Mouse (Mus musculus): ENCODE measurements around the gene Tekt1. TPM values are rescaled to one million over a fixed set of nuclear protein-coding genes. Genes with fewer than 3 reads are reported as not detected.

The Tekt1 gene
- polyA plus RNA-seq, 1 experiment from 2014 or later = 0.19 TPM

DNA sequence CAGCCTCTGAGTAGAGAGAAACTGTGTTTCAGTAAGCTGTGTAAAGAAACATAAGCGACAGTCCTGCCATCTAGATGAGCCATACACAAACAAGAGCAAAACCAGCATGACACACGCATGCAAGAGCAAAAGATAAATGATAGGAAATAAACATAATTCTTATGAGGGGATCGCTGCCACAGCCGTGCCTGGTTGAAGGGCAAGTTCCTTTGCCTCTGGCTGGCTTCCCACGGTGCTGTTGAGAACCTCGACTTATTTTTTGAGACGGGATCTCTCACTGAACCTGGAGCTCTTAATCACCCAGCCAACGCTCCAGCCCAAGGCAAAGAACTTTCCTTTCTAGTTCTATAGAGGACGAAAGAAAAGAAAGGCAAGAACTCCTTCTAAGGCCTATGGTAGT is 3.9 kb upstream of the Tekt1 start:
- peaks cover 5 to 9% of the 10 kb centered on the region in 2 experiments for H3K4me1 ChIP-seq (ENCODE audit: control insufficient read depth in 2 of 2, insufficient read depth in 2 of 2, low read length in 2 of 2)
- no peak for ATAC-seq (ENCODE audit: insufficient number of reproducible peaks, insufficient read depth, low FRiP score, low read depth)
- H3K4me2 ChIP-seq (ENCODE audit: low read length) = no peak overlapping the region
- H3K27me3 ChIP-seq (ENCODE audit: control insufficient read depth, insufficient read depth, low read length) = no peaks in the 10 kb centered on the region
- H3K9ac ChIP-seq (ENCODE audit: low read length) = no peak overlapping the region
- WGBS = 86% methylated on average over 9 of the region's 9 CpGs
- H3K36me3 ChIP-seq (ENCODE audit: control insufficient read depth, insufficient read depth, low read length) = no peaks in the 10 kb centered on the region
- no peaks in the 10 kb centered on the region for H3K9me3 ChIP-seq (ENCODE audit: control insufficient read depth, low read length)
- H3K4me3 ChIP-seq (ENCODE audit: control insufficient read depth in 1 of 2, insufficient read depth in 1 of 2, low read depth in 1 of 2, low read length in 2 of 2) = no peak overlapping the region
- no peak overlapping the region for H3K27ac ChIP-seq (replicated peaks in 1 of 2; ENCODE audit: control insufficient read depth in 1 of 2, insufficient read depth in 1 of 2, low read depth in 2 of 2, low read length in 2 of 2)

DNA sequence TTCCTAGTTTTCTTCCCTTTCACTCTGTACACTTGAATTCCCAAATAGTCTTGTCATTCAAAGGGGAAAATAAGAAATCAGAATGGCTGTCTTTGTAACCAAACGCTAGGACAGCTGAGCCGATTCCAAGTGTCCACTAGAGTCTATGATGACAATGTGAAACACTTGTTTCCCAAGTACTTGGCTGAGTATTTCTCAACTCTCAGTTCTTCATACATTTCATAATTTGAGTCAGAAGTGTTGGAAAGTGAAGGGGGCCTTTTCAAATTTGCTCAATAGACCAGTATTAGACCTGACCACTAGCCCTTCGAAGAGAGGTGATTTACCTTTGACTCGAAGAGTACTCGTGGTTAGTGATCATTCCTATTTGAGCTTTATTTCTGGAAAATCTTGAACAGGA is 2.3 kb upstream of the Tekt1 start:
- Histone ChIP-seq H3K27ac (replicated peaks in 1 of 2; ENCODE audit: control insufficient read depth in 1 of 2, insufficient read depth in 1 of 2, low read depth in 2 of 2, low read length in 2 of 2) (no peak overlapping the region), H3K36me3 (ENCODE audit: control insufficient read depth, insufficient read depth, low read length) (no peaks in the 10 kb centered on the region), H3K4me1 (ENCODE audit: control insufficient read depth in 2 of 2, insufficient read depth in 2 of 2, low read length in 2 of 2) (peaks cover 0 to 9% of the 10 kb centered on the region in 2 experiments; a peak in 3 of 4 replicates), H3K27me3 (ENCODE audit: control insufficient read depth, insufficient read depth, low read length) (no peaks in the 10 kb centered on the region), H3K4me3 (ENCODE audit: control insufficient read depth in 1 of 2, insufficient read depth in 1 of 2, low read depth in 1 of 2, low read length in 2 of 2) (no peak overlapping the region), H3K9me3 (ENCODE audit: control insufficient read depth, low read length) (no peaks in the 10 kb centered on the region), H3K9ac (ENCODE audit: low read length) (no peak overlapping the region), H3K4me2 (ENCODE audit: low read length) (no peak overlapping the region)
- no peak for ATAC-seq (ENCODE audit: insufficient number of reproducible peaks, insufficient read depth, low FRiP score, low read depth)
- WGBS = 93% methylated on average over 5 of the region's 5 CpGs

DNA sequence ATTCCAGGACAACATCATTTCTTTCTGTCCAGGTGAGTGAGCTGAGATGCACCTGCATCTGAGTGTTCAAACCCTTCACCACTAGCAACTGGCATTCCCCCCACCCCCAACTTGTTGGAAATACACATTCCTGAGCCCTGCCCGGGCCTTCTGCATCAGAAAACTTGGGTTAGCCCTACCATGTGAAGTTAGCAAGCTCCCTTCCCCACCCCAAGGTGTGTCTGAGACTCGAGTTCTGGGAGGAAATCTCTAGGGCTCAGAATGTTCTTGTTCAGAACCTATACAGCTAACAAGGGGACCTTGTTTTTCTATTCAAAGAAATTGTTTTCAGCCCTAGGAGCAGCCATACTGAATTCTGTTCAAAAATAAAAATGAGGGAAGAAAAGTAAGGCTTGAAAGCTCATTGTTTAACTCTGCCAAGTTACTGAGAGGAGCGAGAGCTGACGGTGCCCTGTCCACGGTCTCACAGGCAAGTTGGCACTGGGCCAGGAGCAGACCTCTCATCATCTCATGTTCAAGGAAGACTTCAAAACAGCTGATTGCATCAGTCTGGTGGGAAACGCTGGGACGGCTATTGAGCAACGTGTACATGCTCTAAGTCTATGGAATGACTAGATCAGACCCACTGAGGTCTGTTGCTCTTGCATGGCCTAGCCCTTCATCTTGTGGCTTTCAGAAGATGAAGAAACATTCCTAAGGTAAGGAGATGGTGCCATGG is 1.4 kb upstream of the Tekt1 start:
- no peak for ATAC-seq (ENCODE audit: insufficient number of reproducible peaks, insufficient read depth, low FRiP score, low read depth)
- H3K4me3 ChIP-seq (ENCODE audit: control insufficient read depth in 1 of 2, insufficient read depth in 1 of 2, low read depth in 1 of 2, low read length in 2 of 2) = no peak overlapping the region
- H3K9ac ChIP-seq (ENCODE audit: low read length) = no peak overlapping the region
- WGBS = 20% methylated on average over 8 of the region's 8 CpGs
- no peak overlapping the region for H3K27ac ChIP-seq (replicated peaks in 1 of 2; ENCODE audit: control insufficient read depth in 1 of 2, insufficient read depth in 1 of 2, low read depth in 2 of 2, low read length in 2 of 2)
- no peaks in the 10 kb centered on the region for H3K27me3 ChIP-seq (ENCODE audit: control insufficient read depth, insufficient read depth, low read length)
- no peak overlapping the region for H3K4me2 ChIP-seq (ENCODE audit: low read length)
- H3K4me1 ChIP-seq (ENCODE audit: control insufficient read depth in 2 of 2, insufficient read depth in 2 of 2, low read length in 2 of 2) = peaks cover 0 to 9% of the 10 kb centered on the region in 2 experiments; a peak in 3 of 4 replicates
- no peaks in the 10 kb centered on the region for H3K9me3 ChIP-seq (ENCODE audit: control insufficient read depth, low read length)
- no peaks in the 10 kb centered on the region for H3K36me3 ChIP-seq (ENCODE audit: control insufficient read depth, insufficient read depth, low read length)

DNA sequence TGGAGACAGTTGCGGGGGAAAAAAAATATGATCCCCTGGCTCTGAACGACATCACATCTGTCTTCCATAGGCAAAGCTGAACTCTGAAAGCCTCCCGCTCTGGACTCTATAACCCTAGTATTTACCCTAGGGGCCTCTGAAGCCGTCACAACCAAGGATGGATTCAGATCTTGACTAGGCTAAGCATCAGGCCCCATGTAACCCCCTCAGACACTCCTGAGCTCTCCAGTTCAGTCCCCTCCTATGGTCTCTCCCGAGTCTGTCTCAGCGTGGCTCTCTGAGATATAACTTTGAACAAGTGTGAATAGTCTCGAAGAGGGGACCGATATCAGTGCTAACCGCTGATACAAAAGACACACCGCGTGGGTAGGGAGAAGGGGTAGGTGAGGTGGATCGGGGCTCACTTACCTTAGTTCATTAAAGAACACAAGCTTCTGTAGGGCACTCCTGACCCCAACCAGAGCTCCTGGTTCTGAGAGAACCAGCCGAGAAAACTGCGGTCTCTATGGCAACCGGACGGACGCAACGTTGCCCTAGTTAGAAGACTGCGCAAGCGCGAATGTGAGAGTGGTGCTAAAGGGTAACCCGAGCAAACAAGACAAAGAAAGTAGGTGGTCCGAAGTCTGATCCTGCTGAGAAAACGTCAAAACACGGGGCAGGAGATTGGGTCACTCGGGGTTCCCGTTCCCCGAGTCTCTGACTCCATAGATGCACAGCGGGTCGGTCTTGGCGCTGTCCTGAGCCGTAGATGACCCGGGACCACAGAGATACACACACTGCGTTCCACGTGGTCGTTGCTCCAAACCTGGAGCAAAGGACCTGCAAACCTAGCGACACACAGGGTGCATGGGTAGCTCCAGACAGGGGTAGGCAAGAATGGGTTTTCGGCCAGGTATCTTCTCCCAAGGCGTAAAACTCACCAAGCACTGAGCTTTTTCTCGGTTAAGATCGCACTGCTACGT is 576 bp downstream of the Tekt1 start:
- no peaks in the 10 kb centered on the region for H3K27me3 ChIP-seq (ENCODE audit: control insufficient read depth, insufficient read depth, low read length)
- ATAC-seq (ENCODE audit: insufficient number of reproducible peaks, insufficient read depth, low FRiP score, low read depth) = no peak
- peak overlapping the region; percentile 42 to 57 for H3K4me3 ChIP-seq (ENCODE audit: control insufficient read depth in 1 of 2, insufficient read depth in 1 of 2, low read depth in 1 of 2, low read length in 2 of 2)
- peak overlapping the region; percentile 79 for H3K4me2 ChIP-seq (ENCODE audit: low read length)
- H3K4me1 ChIP-seq (ENCODE audit: control insufficient read depth in 2 of 2, insufficient read depth in 2 of 2, low read length in 2 of 2) = peaks cover 0 to 9% of the 10 kb centered on the region in 2 experiments; a peak in 3 of 4 replicates
- H3K9me3 ChIP-seq (ENCODE audit: control insufficient read depth, low read length) = no peaks in the 10 kb centered on the region
- no peaks in the 10 kb centered on the region for H3K36me3 ChIP-seq (ENCODE audit: control insufficient read depth, insufficient read depth, low read length)
- no peak overlapping the region for H3K27ac ChIP-seq (replicated peaks in 1 of 2; ENCODE audit: control insufficient read depth in 1 of 2, insufficient read depth in 1 of 2, low read depth in 2 of 2, low read length in 2 of 2)
- WGBS = 11% methylated on average over 42 of the region's 42 CpGs
- H3K9ac ChIP-seq (ENCODE audit: low read length) = peak overlapping the region; percentile 67

DNA sequence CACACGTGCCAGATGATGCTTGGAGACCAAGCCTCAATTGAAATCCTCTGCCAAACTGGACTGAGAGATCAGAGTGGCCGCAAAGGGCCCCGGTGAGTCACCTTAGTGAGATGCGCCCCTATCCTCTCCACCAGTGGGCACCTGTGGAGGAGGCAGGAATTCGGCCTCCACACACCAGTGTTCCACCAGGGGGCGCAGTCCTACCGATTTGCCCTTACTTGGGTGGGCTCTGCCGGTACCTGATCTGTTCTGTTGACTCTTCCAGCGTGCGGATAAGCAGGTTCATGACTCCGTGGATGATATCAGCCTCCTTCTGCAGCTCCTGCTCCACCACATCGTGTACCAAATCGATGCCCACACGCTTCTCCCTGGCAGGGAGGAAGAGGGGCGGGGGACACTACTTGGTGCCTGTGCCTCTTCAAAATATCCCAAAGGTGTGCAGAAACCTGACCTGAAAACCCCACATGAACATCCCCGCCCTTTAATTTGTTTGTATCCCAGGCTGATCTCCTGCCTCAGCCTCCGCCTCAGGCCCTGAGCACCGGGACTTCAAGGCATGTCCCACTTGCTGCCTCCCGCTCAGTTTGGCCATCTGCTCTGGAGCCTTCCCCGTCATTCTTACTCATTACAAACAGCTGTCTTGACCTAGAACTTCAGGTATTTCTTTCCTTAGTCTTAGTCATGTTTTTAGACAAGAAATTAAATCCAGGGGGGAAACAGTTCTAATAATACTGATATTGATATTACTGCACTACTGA is 7.1 kb downstream of the Tekt1 start:
- peak overlapping the region; percentile 55 for H3K4me2 ChIP-seq (ENCODE audit: low read length)
- 0 out of 4 replicates have a peak overlapping the region, but pooled peaks of 1 of the 2 experiments have one; percentile 19 for H3K4me3 ChIP-seq (ENCODE audit: control insufficient read depth in 1 of 2, insufficient read depth in 1 of 2, low read depth in 1 of 2, low read length in 2 of 2)
- H3K9me3 ChIP-seq (ENCODE audit: control insufficient read depth, low read length) = no peaks in the 10 kb centered on the region
- H3K27ac ChIP-seq (replicated peaks in 1 of 2; ENCODE audit: control insufficient read depth in 1 of 2, insufficient read depth in 1 of 2, low read depth in 2 of 2, low read length in 2 of 2) = no peak overlapping the region
- peak; percentile 52; the same call in 1 of the 2 replicates for ATAC-seq (ENCODE audit: insufficient number of reproducible peaks, insufficient read depth, low FRiP score, low read depth)
- no peaks in the 10 kb centered on the region for H3K36me3 ChIP-seq (ENCODE audit: control insufficient read depth, insufficient read depth, low read length)
- H3K27me3 ChIP-seq (ENCODE audit: control insufficient read depth, insufficient read depth, low read length) = no peaks in the 10 kb centered on the region
- WGBS = 20% methylated on average over 20 of the region's 20 CpGs
- peak overlapping the region; percentile 47; the same call in 1 of the 2 replicates for H3K9ac ChIP-seq (ENCODE audit: low read length)
- H3K4me1 ChIP-seq (ENCODE audit: control insufficient read depth in 2 of 2, insufficient read depth in 2 of 2, low read length in 2 of 2) = peaks cover 0 to 3% of the 10 kb centered on the region in 2 experiments; a peak in 1 of 4 replicates

DNA sequence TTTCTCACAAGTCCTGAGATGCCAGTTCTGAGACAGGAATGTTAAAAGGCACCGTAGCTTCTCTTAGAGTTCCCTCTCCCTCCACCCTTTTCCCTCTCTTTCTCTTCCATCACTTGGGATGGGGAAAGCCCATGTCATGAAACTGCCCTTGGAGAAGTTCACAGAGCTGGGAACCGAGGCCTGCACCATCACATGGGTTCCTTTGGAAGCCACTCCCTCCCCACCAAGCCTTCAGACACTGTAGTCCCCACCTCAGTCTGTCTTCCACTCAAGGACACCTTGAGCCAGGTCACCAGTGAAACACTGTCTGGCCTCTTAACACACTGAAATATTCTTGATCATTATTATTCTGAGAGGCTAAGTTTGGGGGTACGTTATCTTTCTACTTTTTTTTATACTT is 9.1 kb downstream of the Tekt1 start:
- Histone ChIP-seq H3K36me3 (ENCODE audit: control insufficient read depth, insufficient read depth, low read length) (no peaks in the 10 kb centered on the region), H3K27me3 (ENCODE audit: control insufficient read depth, insufficient read depth, low read length) (no peaks in the 10 kb centered on the region), H3K9me3 (ENCODE audit: control insufficient read depth, low read length) (no peaks in the 10 kb centered on the region), H3K9ac (ENCODE audit: low read length) (no peak overlapping the region), H3K4me1 (ENCODE audit: control insufficient read depth in 2 of 2, insufficient read depth in 2 of 2, low read length in 2 of 2) (peaks cover 0 to 3% of the 10 kb centered on the region in 2 experiments; a peak in 1 of 4 replicates), H3K4me2 (ENCODE audit: low read length) (no peak overlapping the region), H3K4me3 (ENCODE audit: control insufficient read depth in 1 of 2, insufficient read depth in 1 of 2, low read depth in 1 of 2, low read length in 2 of 2) (no peak overlapping the region), H3K27ac (replicated peaks in 1 of 2; ENCODE audit: control insufficient read depth in 1 of 2, insufficient read depth in 1 of 2, low read depth in 2 of 2, low read length in 2 of 2) (no peak overlapping the region)
- no peak for ATAC-seq (ENCODE audit: insufficient number of reproducible peaks, insufficient read depth, low FRiP score, low read depth)
- WGBS = 62% methylated on average over 3 of the region's 3 CpGs

DNA sequence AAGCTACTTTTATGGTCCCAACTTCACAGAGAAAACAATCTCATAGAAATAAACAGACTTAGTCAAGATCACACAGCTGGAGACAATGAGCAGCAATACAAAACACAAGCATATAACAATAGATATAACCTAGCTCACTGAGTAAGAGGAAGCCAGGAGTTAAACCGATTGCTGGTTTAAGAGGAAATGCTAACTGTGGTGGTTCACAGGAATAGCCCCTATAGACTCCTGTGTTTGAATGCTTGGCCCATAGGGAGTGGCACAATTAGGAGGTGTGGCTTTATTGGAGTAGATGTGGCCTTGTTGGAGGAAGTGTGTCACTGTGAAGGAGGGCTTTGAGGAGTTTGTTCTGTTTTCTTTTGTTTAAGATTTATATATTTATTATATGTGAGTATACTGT is 10.0 kb downstream of the Tekt1 start:
- 81% methylated on average over 1 of the region's 1 CpGs for WGBS
- H3K9me3 ChIP-seq (ENCODE audit: control insufficient read depth, low read length) = no peaks in the 10 kb centered on the region
- H3K27me3 ChIP-seq (ENCODE audit: control insufficient read depth, insufficient read depth, low read length) = no peaks in the 10 kb centered on the region
- no peak overlapping the region for H3K4me3 ChIP-seq (ENCODE audit: control insufficient read depth in 1 of 2, insufficient read depth in 1 of 2, low read depth in 1 of 2, low read length in 2 of 2)
- no peak overlapping the region for H3K27ac ChIP-seq (replicated peaks in 1 of 2; ENCODE audit: control insufficient read depth in 1 of 2, insufficient read depth in 1 of 2, low read depth in 2 of 2, low read length in 2 of 2)
- no peak for ATAC-seq (ENCODE audit: insufficient number of reproducible peaks, insufficient read depth, low FRiP score, low read depth)
- H3K9ac ChIP-seq (ENCODE audit: low read length) = no peak overlapping the region
- no peaks in the 10 kb centered on the region for H3K36me3 ChIP-seq (ENCODE audit: control insufficient read depth, insufficient read depth, low read length)
- no peak overlapping the region for H3K4me2 ChIP-seq (ENCODE audit: low read length)
- peaks cover 0 to 3% of the 10 kb centered on the region in 2 experiments; a peak in 1 of 4 replicates for H3K4me1 ChIP-seq (ENCODE audit: control insufficient read depth in 2 of 2, insufficient read depth in 2 of 2, low read length in 2 of 2)

Measured in heart, embryonic 14.5 days (tissue).